Mouse (Mus musculus): ENCODE data around the gene Zmynd8. TPM values are rescaled to one million over a fixed set of nuclear protein-coding genes. Genes with fewer than 3 reads are reported as not detected.
A peak's percentile ranks its signal among the peaks of the same experiment; 100 is the strongest.

Zmynd8 gene
- polyA plus RNA-seq, 1 experiment: 29.0 TPM

DNA sequence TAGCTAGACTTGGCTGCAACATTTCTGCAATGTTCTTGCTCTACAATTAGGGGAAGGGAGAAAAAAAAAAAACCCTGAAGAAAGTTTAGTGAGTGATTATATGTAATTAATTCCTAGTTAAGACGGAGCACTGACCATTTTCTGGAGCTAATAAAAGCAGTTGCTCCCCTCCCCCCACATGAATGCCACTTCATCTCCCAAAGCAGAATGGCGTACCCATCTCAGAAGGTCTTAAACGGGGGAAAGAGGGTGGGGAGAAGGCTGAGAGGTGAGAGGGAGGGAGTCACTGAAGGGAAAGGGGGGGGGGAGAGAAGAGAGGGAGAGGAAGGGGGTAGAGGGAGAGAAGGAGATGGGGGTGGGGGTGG, 17.6 kb downstream of the Zmynd8 start:
- no peak for TF ChIP-seq POLR2A (IDR thresholded peaks at IDR 0.05; ENCODE audit: low read depth, low read length)
- TF ChIP-seq CTCF (conservative IDR thresholded peaks at IDR 0.05; ENCODE audit: insufficient read depth, insufficient read length, low read depth, low read length): no peak
- Histone ChIP-seq H3K4me1 (ENCODE audit: control insufficient read depth, insufficient read depth, low read length) (peaks cover 79% of the 10 kb centered on the region), H3K27ac (ENCODE audit: insufficient read depth, low read depth, low read length) (peak overlapping the region; percentile 93), H3K27me3 (replicated peaks; ENCODE audit: control insufficient read depth, insufficient read depth, low read length) (no peaks in the 10 kb centered on the region), H3K36me3 (ENCODE audit: control insufficient read depth, insufficient read depth, low read length) (no peaks in the 10 kb centered on the region), H3K4me3 (ENCODE audit: insufficient read depth, low read depth, low read length) (no peak overlapping the region)
- peak; percentile 54 for DNase-seq
- WGBS: 28% methylated on average over 3 of the region's 3 CpGs

DNA sequence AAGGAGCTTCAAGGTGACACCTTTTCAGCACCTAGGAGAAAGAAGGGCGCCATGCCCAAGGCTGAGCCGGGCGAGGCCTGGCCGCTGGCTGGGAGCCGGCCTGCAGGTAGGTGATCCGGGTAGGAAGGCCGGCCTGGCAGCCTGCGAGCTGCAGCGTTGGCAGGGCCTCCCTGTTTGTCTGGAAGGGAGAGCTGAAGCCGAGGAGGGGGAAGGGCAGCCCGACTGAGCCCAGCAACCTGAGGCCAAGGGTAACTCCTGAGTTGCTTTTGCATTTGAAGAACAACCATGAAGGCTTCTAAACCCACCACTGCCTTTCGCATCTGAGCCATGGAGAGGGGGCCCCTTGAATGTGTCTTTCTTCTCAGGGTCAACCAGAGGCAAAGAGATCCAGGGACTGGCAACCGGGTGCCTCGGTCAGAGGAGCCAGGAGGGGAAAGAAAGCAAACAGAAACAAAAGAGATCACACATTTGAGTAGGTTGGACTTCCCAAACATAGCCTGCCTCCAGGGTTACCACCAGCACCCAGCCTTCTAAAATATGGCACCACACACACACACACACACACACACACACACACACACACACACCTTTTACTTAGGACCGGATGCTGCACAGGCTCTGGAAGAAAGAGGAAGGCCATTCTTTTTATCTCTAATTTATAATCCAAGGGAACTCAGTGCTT, 18.2 kb downstream of the Zmynd8 start:
- H3K4me3 ChIP-seq (ENCODE audit: insufficient read depth, low read depth, low read length): no peak overlapping the region
- TF ChIP-seq POLR2A (IDR thresholded peaks at IDR 0.05; ENCODE audit: low read depth, low read length): no peak
- TF ChIP-seq CTCF (conservative IDR thresholded peaks at IDR 0.05; ENCODE audit: insufficient read depth, insufficient read length, low read depth, low read length): 0 out of 2 replicates have a peak, but pooled peaks have one; percentile 1
- DNase-seq: peak; percentile 96
- 13% methylated on average over 15 of the region's 15 CpGs for WGBS
- H3K27ac ChIP-seq (ENCODE audit: insufficient read depth, low read depth, low read length): peak overlapping the region; percentile 93
- H3K27me3 ChIP-seq (replicated peaks; ENCODE audit: control insufficient read depth, insufficient read depth, low read length): no peaks in the 10 kb centered on the region
- peaks cover 79% of the 10 kb centered on the region for H3K4me1 ChIP-seq (ENCODE audit: control insufficient read depth, insufficient read depth, low read length)
- no peaks in the 10 kb centered on the region for H3K36me3 ChIP-seq (ENCODE audit: control insufficient read depth, insufficient read depth, low read length)

DNA sequence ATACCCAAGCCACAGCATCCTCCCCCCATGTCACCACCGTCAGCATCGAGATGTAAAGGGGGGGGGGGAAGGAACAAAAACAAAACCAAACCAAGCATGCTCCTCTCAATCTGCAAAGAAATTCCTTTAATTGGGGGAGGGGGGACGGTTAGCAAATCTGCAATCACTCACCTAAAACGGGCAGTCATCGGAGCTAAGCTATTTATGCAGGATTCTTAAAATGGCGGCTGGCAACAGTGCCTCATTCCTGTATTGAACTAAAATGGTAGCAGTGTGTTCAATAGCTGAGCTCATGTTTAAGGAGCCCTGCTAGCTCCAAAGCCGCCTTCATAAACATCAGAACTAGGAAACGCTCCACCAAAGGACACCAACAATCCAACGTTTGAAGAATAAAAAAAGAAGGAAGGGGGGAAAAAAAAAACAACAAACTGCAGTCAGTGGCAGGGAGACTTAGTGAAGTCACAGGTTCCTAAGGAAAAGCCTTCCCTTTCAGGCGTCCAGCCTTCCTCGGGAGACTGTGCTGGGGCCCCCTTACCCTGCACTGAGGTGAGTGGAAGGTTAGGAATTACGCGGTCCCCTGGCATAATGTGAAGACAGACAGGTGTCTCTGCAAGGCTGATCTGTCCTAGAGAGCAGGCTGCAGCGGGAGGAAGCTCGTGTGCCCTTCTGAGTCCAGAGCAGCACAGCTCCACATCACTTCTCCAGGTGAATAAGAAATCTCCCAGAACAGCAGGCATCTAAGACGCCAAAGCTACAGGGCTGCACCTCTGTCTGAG, 19.2 kb downstream of the Zmynd8 start:
- no peak for DNase-seq
- WGBS: 19% methylated on average over 16 of the region's 16 CpGs
- H3K4me1 ChIP-seq (ENCODE audit: control insufficient read depth, insufficient read depth, low read length): peaks cover 77% of the 10 kb centered on the region

DNA sequence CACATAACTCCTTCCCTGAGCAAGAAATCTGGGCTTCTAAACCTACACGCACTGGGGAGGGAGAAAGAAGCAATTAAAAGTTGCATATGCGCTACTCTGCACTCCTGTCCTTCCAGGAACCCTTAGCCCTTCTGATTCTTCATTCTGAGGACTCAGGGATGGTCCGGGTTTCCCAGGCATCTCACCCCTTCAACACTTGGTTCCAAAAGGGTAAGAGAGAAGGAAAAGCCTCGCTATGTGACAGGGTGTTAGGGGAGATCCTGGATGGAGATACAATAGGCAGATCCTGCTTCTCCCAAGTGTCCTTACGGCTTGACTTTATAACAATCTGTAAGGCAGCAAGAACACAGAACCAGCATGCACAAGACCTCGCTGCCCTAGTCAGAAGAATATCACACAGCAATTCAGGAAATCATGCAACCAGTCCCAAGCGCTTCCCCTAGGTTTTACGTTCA, 19.9 kb downstream of the Zmynd8 start:
- DNase-seq: no peak

More for the DNA sequence above, 19.2 kb downstream of the Zmynd8 start:
- peak overlapping the region; percentile 93 for H3K27ac ChIP-seq (ENCODE audit: insufficient read depth, low read depth, low read length)
- no peak for TF ChIP-seq POLR2A (IDR thresholded peaks at IDR 0.05; ENCODE audit: low read depth, low read length)
- no peak for TF ChIP-seq CTCF (conservative IDR thresholded peaks at IDR 0.05; ENCODE audit: insufficient read depth, insufficient read length, low read depth, low read length)
- no peaks in the 10 kb centered on the region; the same call in 1 of the 2 replicates for H3K36me3 ChIP-seq (ENCODE audit: control insufficient read depth, insufficient read depth, low read length)
- H3K4me3 ChIP-seq (ENCODE audit: insufficient read depth, low read depth, low read length): no peak overlapping the region
- H3K27me3 ChIP-seq (replicated peaks; ENCODE audit: control insufficient read depth, insufficient read depth, low read length): no peaks in the 10 kb centered on the region

DNA sequence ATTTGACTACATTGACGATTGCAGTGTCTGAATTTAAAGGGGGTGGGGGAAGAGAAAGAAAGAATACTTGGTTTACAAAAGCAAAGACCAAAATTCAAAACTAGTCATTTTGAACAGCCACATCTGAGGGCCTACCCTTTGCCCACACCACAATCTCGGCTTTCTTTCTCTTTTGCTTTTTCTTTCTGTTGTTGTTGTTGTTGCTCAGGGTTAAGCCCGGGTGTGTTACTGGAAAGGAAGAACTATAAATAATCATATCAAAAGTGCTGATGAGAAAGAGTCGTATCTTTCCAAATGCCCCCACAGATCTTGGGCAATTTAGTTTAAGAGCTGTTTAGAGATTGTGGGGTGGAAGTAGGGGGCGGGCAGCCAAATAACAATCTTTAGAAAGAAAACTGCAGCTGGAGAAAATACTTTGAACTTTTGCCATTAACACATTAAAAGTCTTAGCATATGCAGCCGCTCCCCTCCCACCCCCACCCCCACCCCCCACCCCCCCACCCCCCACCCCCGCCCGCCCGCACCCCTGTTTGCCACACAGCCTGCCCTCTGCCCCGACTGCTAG, 20.7 kb downstream of the Zmynd8 start:
- Histone ChIP-seq H3K4me3 (ENCODE audit: insufficient read depth, low read depth, low read length) (no peak overlapping the region), H3K4me1 (ENCODE audit: control insufficient read depth, insufficient read depth, low read length) (peaks cover 85% of the 10 kb centered on the region), H3K36me3 (ENCODE audit: control insufficient read depth, insufficient read depth, low read length) (no peaks in the 10 kb centered on the region; the same call in 1 of the 2 replicates), H3K27ac (ENCODE audit: insufficient read depth, low read depth, low read length) (peak overlapping the region; percentile 77), H3K27me3 (replicated peaks; ENCODE audit: control insufficient read depth, insufficient read depth, low read length) (no peaks in the 10 kb centered on the region)
- DNase-seq: peak; percentile 23
- whole genome bisulfite sequencing: 11% methylated on average over 10 of the region's 10 CpGs
- TF ChIP-seq POLR2A (IDR thresholded peaks at IDR 0.05; ENCODE audit: low read depth, low read length) (no peak), CTCF (conservative IDR thresholded peaks at IDR 0.05; ENCODE audit: insufficient read depth, insufficient read length, low read depth, low read length) (no peak)

More for the DNA sequence above, 19.9 kb downstream of the Zmynd8 start:
- 38% methylated on average over 8 of the region's 8 CpGs for WGBS
- Histone ChIP-seq H3K4me3 (ENCODE audit: insufficient read depth, low read depth, low read length) (no peak overlapping the region), H3K36me3 (ENCODE audit: control insufficient read depth, insufficient read depth, low read length) (no peaks in the 10 kb centered on the region; the same call in 1 of the 2 replicates), H3K27me3 (replicated peaks; ENCODE audit: control insufficient read depth, insufficient read depth, low read length) (no peaks in the 10 kb centered on the region), H3K27ac (ENCODE audit: insufficient read depth, low read depth, low read length) (peak overlapping the region; percentile 93), H3K4me1 (ENCODE audit: control insufficient read depth, insufficient read depth, low read length) (peaks cover 82% of the 10 kb centered on the region)
- TF ChIP-seq CTCF (conservative IDR thresholded peaks at IDR 0.05; ENCODE audit: insufficient read depth, insufficient read length, low read depth, low read length) (no peak), POLR2A (IDR thresholded peaks at IDR 0.05; ENCODE audit: low read depth, low read length) (no peak)

DNA sequence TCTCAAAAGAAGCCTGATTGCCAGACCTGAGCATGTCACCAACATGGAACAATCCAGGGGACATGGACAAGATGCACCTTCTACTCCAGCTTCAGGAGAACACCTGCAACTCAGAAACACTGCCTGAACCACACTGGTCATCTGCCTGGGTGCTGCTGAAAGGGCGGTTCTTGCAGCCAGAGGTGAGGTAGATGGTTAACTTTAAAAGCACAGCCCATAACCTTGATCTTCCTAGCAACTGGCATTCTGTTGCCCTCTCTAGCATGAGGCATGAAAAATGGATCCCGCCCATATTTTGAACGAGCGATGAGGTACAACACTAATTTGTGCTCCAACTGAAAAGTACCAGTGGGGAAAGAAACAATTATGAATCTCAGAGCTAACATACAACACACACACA, 21.6 kb downstream of the Zmynd8 start:
- WGBS: 33% methylated on average over 4 of the region's 4 CpGs
- Histone ChIP-seq H3K4me1 (ENCODE audit: control insufficient read depth, insufficient read depth, low read length) (peaks cover 82% of the 10 kb centered on the region), H3K27ac (ENCODE audit: insufficient read depth, low read depth, low read length) (peak overlapping the region; percentile 77), H3K4me3 (ENCODE audit: insufficient read depth, low read depth, low read length) (no peak overlapping the region), H3K27me3 (replicated peaks; ENCODE audit: control insufficient read depth, insufficient read depth, low read length) (no peaks in the 10 kb centered on the region), H3K36me3 (ENCODE audit: control insufficient read depth, insufficient read depth, low read length) (no peaks in the 10 kb centered on the region; the same call in 1 of the 2 replicates)
- DNase-seq: peak; percentile 87
- TF ChIP-seq CTCF (conservative IDR thresholded peaks at IDR 0.05; ENCODE audit: insufficient read depth, insufficient read length, low read depth, low read length): no peak
